Mouse (Mus musculus): ENCODE measurements at regions not wholly inside any gene's neighbourhood (a gene's known extent, or its start where the extent isn't known, plus 50 kb on each side); places are given as distances from the start of the nearest gene placed in this dataset.

DNA sequence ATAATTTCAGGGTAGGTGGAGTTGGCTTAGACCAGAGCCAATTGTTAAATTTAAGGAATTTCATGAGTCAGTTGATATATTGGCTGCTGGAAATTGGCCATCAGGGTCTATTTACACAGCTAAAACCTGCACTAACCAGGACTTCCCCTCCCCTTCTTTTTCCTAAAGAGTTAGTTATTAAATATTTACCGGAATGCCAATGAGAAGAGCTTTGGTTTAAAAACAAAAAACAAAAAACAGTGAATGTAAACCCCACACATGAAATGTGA is 294.6 kb downstream of the Epha4 start:
- no peak overlapping the region for H3K9ac ChIP-seq
- 0 out of 2 replicates have a peak overlapping the region, but pooled peaks have one; percentile 25 for H3K27ac ChIP-seq (replicated peaks)
- H3K4me3 ChIP-seq (replicated peaks) = no peak overlapping the region
- H3K4me2 ChIP-seq (replicated peaks) = no peak overlapping the region
- H3K27me3 ChIP-seq = no peaks in the 10 kb centered on the region
- WGBS = 42% methylated on average over 1 of the region's 1 CpGs
- no peaks in the 10 kb centered on the region for H3K36me3 ChIP-seq
- no peaks in the 10 kb centered on the region for H3K9me3 ChIP-seq (replicated peaks)
- peaks cover 6% of the 10 kb centered on the region; the same call in 1 of the 2 replicates for H3K4me1 ChIP-seq
- no peak for ATAC-seq (ENCODE audit: insufficient number of reproducible peaks, low FRiP score, low TSS enrichment, low read depth)

DNA sequence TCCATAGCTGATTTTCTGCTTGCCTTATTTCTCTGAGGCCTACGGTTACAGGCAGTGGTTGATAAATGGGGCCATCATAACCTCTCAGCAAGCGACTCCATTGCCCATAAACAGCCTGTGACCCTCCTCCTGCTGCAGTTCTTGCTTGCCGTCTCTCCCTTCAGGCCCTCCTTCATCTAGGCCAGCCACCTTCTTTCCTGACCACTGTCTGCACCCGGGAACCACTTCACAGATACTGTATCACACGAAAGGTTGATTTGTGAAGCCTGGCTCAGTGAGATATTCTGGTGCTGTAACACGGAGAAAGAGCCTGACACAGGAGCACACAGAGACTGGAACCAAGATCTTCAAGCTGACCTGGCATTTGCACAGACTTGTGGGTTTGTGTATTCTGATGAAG is 294.1 kb downstream of the Epha4 start:
- no peaks in the 10 kb centered on the region for H3K27me3 ChIP-seq
- no peak for ATAC-seq (ENCODE audit: insufficient number of reproducible peaks, low FRiP score, low TSS enrichment, low read depth)
- H3K4me1 ChIP-seq = peaks cover 6% of the 10 kb centered on the region; the same call in 1 of the 2 replicates
- H3K36me3 ChIP-seq = no peaks in the 10 kb centered on the region
- no peak overlapping the region for H3K4me3 ChIP-seq (replicated peaks)
- H3K9ac ChIP-seq = no peak overlapping the region
- H3K27ac ChIP-seq (replicated peaks) = no peak overlapping the region
- no peaks in the 10 kb centered on the region for H3K9me3 ChIP-seq (replicated peaks)
- H3K4me2 ChIP-seq (replicated peaks) = no peak overlapping the region
- 81% methylated on average over 6 of the region's 6 CpGs for WGBS

DNA sequence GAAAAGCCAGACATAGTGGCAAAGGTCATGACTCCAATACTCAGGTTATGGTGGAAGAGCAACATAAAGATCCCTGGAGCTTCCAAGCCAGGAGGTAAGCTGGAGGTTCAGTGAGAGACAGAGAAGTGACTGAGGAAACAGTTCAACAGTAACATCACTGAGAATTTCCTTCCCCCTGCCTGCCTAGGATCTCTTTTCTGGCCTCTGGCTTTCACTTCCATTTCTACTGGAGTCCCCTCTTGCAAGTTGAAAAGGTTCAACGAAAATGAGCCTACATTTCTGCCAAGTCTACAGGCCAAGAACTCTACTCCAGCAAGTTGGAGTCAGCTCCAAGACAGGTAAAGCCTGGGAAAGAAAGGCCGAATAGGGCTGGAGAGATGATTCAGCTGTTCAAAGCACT is 293.0 kb downstream of the Epha4 start:
- Histone ChIP-seq H3K27ac (replicated peaks) (no peak overlapping the region), H3K4me1 (peaks cover 13% of the 10 kb centered on the region), H3K9ac (no peak overlapping the region), H3K4me2 (replicated peaks) (no peak overlapping the region), H3K27me3 (no peaks in the 10 kb centered on the region), H3K4me3 (replicated peaks) (no peak overlapping the region), H3K9me3 (replicated peaks) (no peaks in the 10 kb centered on the region), H3K36me3 (no peaks in the 10 kb centered on the region)
- 87% methylated on average over 2 of the region's 2 CpGs for WGBS
- no peak for ATAC-seq (ENCODE audit: insufficient number of reproducible peaks, low FRiP score, low TSS enrichment, low read depth)

DNA sequence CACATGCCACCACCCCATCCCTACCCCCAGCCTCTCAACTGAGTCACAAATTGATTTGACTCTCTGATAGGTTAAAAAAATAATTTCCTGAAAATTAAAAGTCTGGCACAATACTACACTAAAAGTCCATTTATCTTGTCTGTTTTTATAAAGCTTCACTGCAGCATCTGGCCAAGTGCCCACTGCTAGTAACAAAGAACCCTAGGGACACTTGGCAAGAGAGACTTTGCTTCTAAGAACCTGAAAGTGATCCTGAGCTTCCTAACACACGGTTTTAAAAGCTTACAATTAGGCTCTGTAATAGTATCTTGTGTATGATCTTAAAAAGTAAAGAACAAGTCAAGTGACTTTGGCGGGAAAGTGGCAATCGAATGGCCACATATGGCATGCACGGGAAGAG is 288.3 kb downstream of the Epha4 start:
- ATAC-seq (ENCODE audit: insufficient number of reproducible peaks, low FRiP score, low TSS enrichment, low read depth) = no peak
- WGBS = 28% methylated on average over 4 of the region's 4 CpGs
- Histone ChIP-seq H3K27ac (replicated peaks) (0 out of 2 replicates have a peak overlapping the region, but pooled peaks have one; percentile 5), H3K9ac (no peak overlapping the region), H3K9me3 (replicated peaks) (no peaks in the 10 kb centered on the region), H3K27me3 (no peaks in the 10 kb centered on the region), H3K36me3 (no peaks in the 10 kb centered on the region), H3K4me3 (replicated peaks) (no peak overlapping the region), H3K4me1 (peaks cover 17% of the 10 kb centered on the region), H3K4me2 (replicated peaks) (peak overlapping the region; percentile 26)

DNA sequence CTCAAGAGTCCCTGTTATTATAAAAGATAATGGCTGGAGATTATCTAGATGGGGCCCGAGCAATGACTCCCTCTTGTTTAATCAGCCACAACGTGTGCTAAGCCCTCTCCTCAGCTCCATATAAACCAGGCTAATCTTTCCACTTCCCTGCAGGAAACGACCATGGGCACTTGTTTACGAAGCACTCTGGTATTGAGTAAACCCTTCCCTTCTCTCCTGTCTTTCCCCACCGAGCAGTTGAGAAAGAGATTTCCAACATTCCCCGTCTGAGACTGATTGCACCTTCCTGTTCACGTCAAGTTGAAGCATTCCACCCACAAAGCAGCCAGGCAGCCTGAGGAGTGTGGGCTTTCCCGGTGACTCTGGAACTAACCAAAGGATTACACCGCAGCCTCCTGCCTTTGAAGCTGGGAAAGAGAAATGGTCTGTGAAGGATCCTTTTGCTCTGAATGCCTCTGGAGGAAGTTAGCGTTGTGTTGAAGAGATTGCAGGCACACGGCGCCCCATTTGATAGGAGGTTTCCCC is 287.8 kb downstream of the Epha4 start:
- Histone ChIP-seq H3K27me3 (no peaks in the 10 kb centered on the region), H3K4me2 (replicated peaks) (peak overlapping the region; percentile 26), H3K36me3 (no peaks in the 10 kb centered on the region), H3K9me3 (replicated peaks) (no peaks in the 10 kb centered on the region), H3K4me3 (replicated peaks) (no peak overlapping the region), H3K27ac (replicated peaks) (peak overlapping the region; percentile 5), H3K4me1 (peaks cover 17% of the 10 kb centered on the region), H3K9ac (no peak overlapping the region)
- ATAC-seq (ENCODE audit: insufficient number of reproducible peaks, low FRiP score, low TSS enrichment, low read depth) = no peak
- WGBS = 6% methylated on average over 12 of the region's 12 CpGs

DNA sequence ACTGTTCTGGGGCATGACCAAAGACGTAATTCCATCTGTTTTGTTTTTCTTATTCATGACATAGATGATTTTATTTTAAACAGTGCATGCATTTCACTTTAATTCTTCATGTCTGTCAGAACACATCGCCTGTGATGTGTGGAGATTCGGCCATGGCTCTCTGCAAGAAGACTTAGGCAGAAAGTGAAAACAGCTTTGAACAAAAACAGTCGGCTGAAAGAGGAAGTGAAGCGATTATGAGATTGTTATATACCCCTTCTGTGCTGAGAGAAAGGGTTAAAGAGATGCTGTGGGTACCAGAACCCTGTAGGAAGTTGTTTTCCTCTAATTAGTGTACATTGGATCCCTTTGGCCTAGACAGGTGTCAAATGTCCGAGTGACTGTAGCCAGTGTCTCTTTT is 287.1 kb downstream of the Epha4 start:
- Histone ChIP-seq H3K4me3 (replicated peaks) (no peak overlapping the region), H3K9ac (no peak overlapping the region), H3K27me3 (no peaks in the 10 kb centered on the region), H3K9me3 (replicated peaks) (no peaks in the 10 kb centered on the region), H3K4me1 (peaks cover 17% of the 10 kb centered on the region), H3K4me2 (replicated peaks) (0 out of 2 replicates have a peak overlapping the region, but pooled peaks have one; percentile 6), H3K36me3 (no peaks in the 10 kb centered on the region), H3K27ac (replicated peaks) (no peak overlapping the region; the same call in 1 of the 2 replicates)
- no peak for ATAC-seq (ENCODE audit: insufficient number of reproducible peaks, low FRiP score, low TSS enrichment, low read depth)
- WGBS = 17% methylated on average over 6 of the region's 6 CpGs

DNA sequence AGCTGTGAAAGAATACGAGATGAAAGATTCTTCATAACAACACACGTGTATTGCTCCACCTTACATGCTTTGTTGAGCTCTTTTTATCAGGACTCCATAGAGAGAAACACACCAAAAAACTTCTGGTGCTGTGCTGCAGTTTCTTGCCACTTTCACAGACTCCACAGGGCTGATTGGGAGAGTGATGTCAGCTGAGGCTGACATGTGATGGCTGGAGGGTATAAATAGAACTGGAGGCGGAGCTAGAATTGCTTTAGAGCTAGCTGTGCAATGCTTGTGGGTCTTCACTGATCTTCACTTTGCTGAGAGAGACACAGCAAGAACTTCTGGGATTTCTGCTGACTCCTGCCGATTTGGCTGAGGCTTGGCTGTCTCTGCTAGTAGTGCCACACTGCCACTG is 285.3 kb downstream of the Epha4 start:
- no peaks in the 10 kb centered on the region for H3K36me3 ChIP-seq
- WGBS = 81% methylated on average over 4 of the region's 4 CpGs
- peaks cover 17% of the 10 kb centered on the region for H3K4me1 ChIP-seq
- no peak overlapping the region for H3K4me2 ChIP-seq (replicated peaks)
- no peaks in the 10 kb centered on the region for H3K9me3 ChIP-seq (replicated peaks)
- H3K9ac ChIP-seq = no peak overlapping the region
- H3K27me3 ChIP-seq = no peaks in the 10 kb centered on the region
- no peak overlapping the region for H3K4me3 ChIP-seq (replicated peaks)
- ATAC-seq (ENCODE audit: insufficient number of reproducible peaks, low FRiP score, low TSS enrichment, low read depth) = no peak
- no peak overlapping the region for H3K27ac ChIP-seq (replicated peaks)

DNA sequence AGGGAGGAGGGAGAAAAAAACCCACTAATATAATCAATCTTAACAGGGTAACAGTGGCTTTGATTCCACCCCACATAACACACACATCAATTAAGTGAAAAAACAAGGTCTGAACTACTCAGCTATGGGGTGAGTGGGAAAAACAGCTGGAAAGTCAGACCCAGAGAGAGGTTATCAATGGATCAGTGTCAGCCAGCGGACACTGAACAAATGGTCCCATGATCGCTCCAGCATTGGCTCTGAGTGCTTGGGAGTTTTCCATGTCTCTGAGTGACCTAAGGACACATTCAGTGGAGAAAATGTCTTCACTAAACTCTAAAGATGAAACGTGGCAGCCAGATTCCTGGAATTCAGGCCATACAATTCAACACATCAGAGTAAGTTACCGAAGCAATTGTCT is 281.9 kb downstream of the Epha4 start:
- no peak overlapping the region for H3K4me3 ChIP-seq (replicated peaks)
- H3K36me3 ChIP-seq = no peaks in the 10 kb centered on the region
- no peak overlapping the region for H3K9ac ChIP-seq
- no peak for ATAC-seq (ENCODE audit: insufficient number of reproducible peaks, low FRiP score, low TSS enrichment, low read depth)
- H3K27ac ChIP-seq (replicated peaks) = no peak overlapping the region
- no peaks in the 10 kb centered on the region for H3K9me3 ChIP-seq (replicated peaks)
- 89% methylated on average over 4 of the region's 4 CpGs for WGBS
- no peak overlapping the region for H3K4me2 ChIP-seq (replicated peaks)
- no peaks in the 10 kb centered on the region for H3K27me3 ChIP-seq
- H3K4me1 ChIP-seq = peaks cover 1% of the 10 kb centered on the region; the same call in 1 of the 2 replicates

DNA sequence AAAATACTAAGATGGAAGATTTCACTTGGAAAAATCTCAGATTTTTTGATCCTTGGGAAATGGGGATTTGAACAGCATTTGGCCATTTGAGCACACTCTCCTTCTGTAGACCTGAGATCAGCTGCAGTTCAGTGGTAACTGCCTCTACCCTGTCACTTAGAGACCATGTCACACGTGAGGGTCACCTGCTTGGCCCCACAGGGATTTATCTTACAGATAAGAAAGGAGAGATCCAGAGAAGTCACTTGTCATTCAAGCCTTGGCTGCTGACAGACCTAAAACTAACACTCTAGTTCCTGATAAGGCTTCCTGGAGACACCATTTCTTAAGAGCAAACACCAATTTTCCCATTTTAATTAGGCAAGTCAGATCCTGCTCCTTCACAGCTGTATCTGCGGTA is 270.2 kb downstream of the Epha4 start:
- no peak for ATAC-seq (ENCODE audit: insufficient number of reproducible peaks, low FRiP score, low TSS enrichment, low read depth)
- H3K36me3 ChIP-seq = no peaks in the 10 kb centered on the region
- H3K4me2 ChIP-seq (replicated peaks) = no peak overlapping the region
- H3K4me1 ChIP-seq = 0 out of 2 replicates have a peak, but pooled peaks cover 5% of the 10 kb centered on the region
- no peak overlapping the region for H3K27ac ChIP-seq (replicated peaks)
- no peak overlapping the region for H3K4me3 ChIP-seq (replicated peaks)
- WGBS = 46% methylated on average over 2 of the region's 2 CpGs
- H3K9me3 ChIP-seq (replicated peaks) = no peaks in the 10 kb centered on the region
- H3K9ac ChIP-seq = no peak overlapping the region
- no peaks in the 10 kb centered on the region for H3K27me3 ChIP-seq

DNA sequence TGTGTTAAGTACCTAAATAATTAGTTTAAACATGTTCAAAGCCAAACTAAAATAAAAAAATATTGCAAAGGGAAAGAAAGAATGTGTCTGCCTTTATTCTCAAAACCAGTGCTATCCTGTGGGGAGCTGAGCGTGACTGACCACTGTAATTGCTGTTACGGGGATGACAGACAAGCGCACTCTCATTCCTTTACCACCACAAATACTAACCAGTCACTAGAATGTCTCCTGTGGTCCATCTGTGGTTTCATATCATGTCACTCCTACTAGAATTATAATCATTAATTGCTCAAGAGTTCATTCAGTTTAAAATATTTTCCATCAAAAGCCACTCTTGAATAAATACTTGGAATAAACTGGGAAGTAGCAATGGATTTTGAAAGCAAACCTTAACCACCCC is 268.8 kb downstream of the Epha4 start:
- ATAC-seq (ENCODE audit: insufficient number of reproducible peaks, low FRiP score, low TSS enrichment, low read depth) = no peak
- no peak overlapping the region for H3K27ac ChIP-seq (replicated peaks)

DNA sequence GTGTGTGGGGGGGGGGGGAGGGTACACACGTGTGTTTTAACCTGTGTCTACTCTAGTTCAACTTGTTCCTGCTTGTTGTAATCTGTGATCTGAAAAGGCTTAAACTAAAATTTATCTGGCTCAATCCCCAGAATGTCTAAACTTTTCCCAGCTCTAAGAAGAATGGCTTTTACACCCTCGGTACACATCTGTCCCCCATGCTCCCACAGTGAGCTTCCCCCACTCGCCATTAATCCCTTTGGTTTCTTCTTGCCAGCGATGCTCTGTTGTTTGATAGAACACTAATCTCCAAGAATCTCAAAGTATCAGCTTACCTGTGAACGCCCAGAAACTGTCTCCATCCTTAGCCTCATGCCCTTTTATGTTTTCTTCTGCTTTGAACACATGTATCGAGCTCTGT is 260.6 kb downstream of the Epha4 start:
- no peak overlapping the region for H3K27ac ChIP-seq (replicated peaks)
- 38% methylated on average over 6 of the region's 6 CpGs for WGBS
- no peaks in the 10 kb centered on the region for H3K9me3 ChIP-seq (replicated peaks)
- H3K27me3 ChIP-seq = 0 out of 2 replicates have a peak, but pooled peaks cover 5% of the 10 kb centered on the region
- H3K9ac ChIP-seq = no peak overlapping the region
- no peak overlapping the region for H3K4me3 ChIP-seq (replicated peaks)
- H3K36me3 ChIP-seq = no peaks in the 10 kb centered on the region
- H3K4me2 ChIP-seq (replicated peaks) = no peak overlapping the region
- peaks cover 12% of the 10 kb centered on the region; the same call in 1 of the 2 replicates for H3K4me1 ChIP-seq
- no peak for ATAC-seq (ENCODE audit: insufficient number of reproducible peaks, low FRiP score, low TSS enrichment, low read depth)

More for the DNA sequence above, 268.8 kb downstream of the Epha4 start:
- no peak overlapping the region for H3K4me3 ChIP-seq (replicated peaks)
- H3K9ac ChIP-seq = no peak overlapping the region
- no peaks in the 10 kb centered on the region for H3K36me3 ChIP-seq
- H3K4me1 ChIP-seq = 0 out of 2 replicates have a peak, but pooled peaks cover 5% of the 10 kb centered on the region
- 32% methylated on average over 3 of the region's 3 CpGs for WGBS
- no peaks in the 10 kb centered on the region for H3K27me3 ChIP-seq
- H3K9me3 ChIP-seq (replicated peaks) = no peaks in the 10 kb centered on the region
- no peak overlapping the region for H3K4me2 ChIP-seq (replicated peaks)

DNA sequence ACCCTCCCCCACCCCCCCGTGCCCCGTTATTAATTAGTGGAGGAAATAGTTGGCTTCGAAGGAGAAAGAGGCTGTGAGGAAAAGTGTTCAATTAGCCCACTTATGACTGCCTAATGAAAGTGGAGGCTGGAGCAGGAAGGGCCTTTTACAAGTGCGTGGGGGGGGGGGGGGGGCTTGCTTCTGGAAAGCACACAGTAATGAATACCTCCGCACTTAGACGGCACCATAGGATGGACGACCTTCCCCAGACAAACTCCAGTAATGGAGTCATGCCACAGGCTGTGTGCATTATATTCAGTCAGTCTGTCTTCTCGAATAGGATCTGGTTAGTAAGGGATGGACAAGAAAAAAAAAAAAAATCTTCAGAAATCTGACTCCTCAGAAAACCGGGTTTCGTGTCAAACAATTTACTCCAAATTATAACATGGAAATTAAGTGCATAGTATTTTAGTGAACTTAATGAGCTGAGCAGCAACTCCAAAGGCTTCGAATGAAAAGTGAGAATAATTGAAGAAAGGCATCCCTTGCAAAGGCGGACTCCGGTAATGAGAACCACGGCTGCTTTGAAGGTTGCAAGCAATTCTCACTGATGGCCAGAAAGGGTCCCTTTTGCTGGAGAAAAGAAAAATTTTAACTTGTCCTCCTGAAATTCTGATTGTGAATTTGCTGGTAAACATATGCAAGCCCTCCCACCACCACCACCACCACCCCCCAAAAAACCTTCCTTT is 258.6 kb downstream of the Epha4 start:
- WGBS = 34% methylated on average over 14 of the region's 14 CpGs
- no peak overlapping the region for H3K9ac ChIP-seq
- ATAC-seq (ENCODE audit: insufficient number of reproducible peaks, low FRiP score, low TSS enrichment, low read depth) = no peak
- no peak overlapping the region for H3K4me3 ChIP-seq (replicated peaks)
- no peaks in the 10 kb centered on the region for H3K36me3 ChIP-seq
- H3K27me3 ChIP-seq = 0 out of 2 replicates have a peak, but pooled peaks cover 5% of the 10 kb centered on the region
- H3K4me2 ChIP-seq (replicated peaks) = no peak overlapping the region
- peaks cover 19% of the 10 kb centered on the region for H3K4me1 ChIP-seq
- H3K27ac ChIP-seq (replicated peaks) = no peak overlapping the region
- no peaks in the 10 kb centered on the region for H3K9me3 ChIP-seq (replicated peaks)
